Mouse (Mus musculus) heart, embryonic 15.5 days (tissue): Measurements from ENCODE around the gene Tut4. TPM values are rescaled to one million over a fixed set of nuclear protein-coding genes. Genes with fewer than 3 reads are reported as not detected.

Experiments used
- ATAC-seq: fragments of 200-750 bp; cut with Nextera tagmentation; replicated peaks from 2 replicates; pipeline ENCODE4 v1.8.0; 2017; ENCODE audit warnings: low read depth, moderate TSS enrichment; ENCODE audit not compliant: insufficient number of reproducible peaks, insufficient read depth, low FRiP score
- H3K27ac ChIP-seq: fragments of 300-500 bp; sonication (generic); 2 replicates; pipeline ENCODE4 v1.5.1; 2015; ENCODE audit warnings: mild to moderate bottlenecking, inconsistent platforms
- H3K27me3 ChIP-seq: fragments of 300-500 bp; sonication (generic); 2 replicates; pipeline ENCODE4 v1.6.1; 2015; ENCODE audit warnings: inconsistent platforms
- H3K36me3 ChIP-seq: fragments of 300-500 bp; sonication (generic); 2 replicates; pipeline ENCODE4 v1.6.1; 2015; ENCODE audit warnings: mild to moderate bottlenecking, inconsistent platforms
- H3K4me1 ChIP-seq: fragments of 300-500 bp; sonication (generic); replicated peaks from 2 replicates; pipeline ENCODE4 v1.6.1; 2015; ENCODE audit warnings: inconsistent platforms
- H3K4me2 ChIP-seq: fragments of 300-500 bp; sonication (generic); 2 replicates; pipeline ENCODE4 v1.6.1; 2015; ENCODE audit warnings: inconsistent platforms, mild to moderate bottlenecking, moderate library complexity
- H3K4me3 ChIP-seq: fragments of 300-500 bp; sonication (generic); 2 replicates; pipeline ENCODE4 v1.5.1; 2015; ENCODE audit warnings: mild to moderate bottlenecking, inconsistent platforms
- H3K9ac ChIP-seq: fragments of 300-500 bp; sonication (generic); 2 replicates; pipeline ENCODE4 v1.6.1; 2015; ENCODE audit warnings: mild to moderate bottlenecking, inconsistent platforms
- H3K9me3 ChIP-seq: fragments of 300-500 bp; sonication (generic); replicated peaks from 2 replicates; pipeline ENCODE4 v1.6.1; 2016; ENCODE audit warnings: inconsistent platforms
- WGBS: fragments of 180-500 bp; shearing (Covaris S2); methylation state at CpG from one replicate; pipeline ENCODE4 v1.1.7; 2015; ENCODE audit warnings: mixed read lengths; 5-methylcytosine and 5-hydroxymethylcytosine counted together
- polyA plus RNA-seq: library from polyadenylated mRNA; unstranded; fragments of >200 nt; fragmentation: Nextera tagmentation; extraction: Ambion mirVana; gene quantifications from 2 replicates; pipeline ENCODE4 v1.2.1, GENCODE M21; 2015

Gene Tut4
- polyA plus RNA-seq, 1 experiment from 2014 or later, result 43.5 TPM

GRCm38 (mm10) chr4:108438082-108438840, 21.0 kb upstream of the Tut4 start:
- Histone ChIP-seq H3K27ac (no peak overlapping the region), H3K4me1 (peaks cover 11% of the 10 kb centered on the region), H3K4me3 (no peak overlapping the region), H3K27me3 (no peaks in the 10 kb centered on the region), H3K36me3 (no peaks in the 10 kb centered on the region), H3K9me3 (no peaks in the 10 kb centered on the region), H3K9ac (no peak overlapping the region), H3K4me2 (no peak overlapping the region)
- 45% methylated on average over 6 of the region's 6 CpGs for WGBS
- ATAC-seq, result no peak

GRCm38 (mm10) chr4:108448091-108448490, 11.1 kb upstream of the Tut4 start:
- Histone ChIP-seq H3K27me3 (no peaks in the 10 kb centered on the region), H3K9me3 (no peaks in the 10 kb centered on the region), H3K4me1 (no peaks in the 10 kb centered on the region), H3K9ac (no peak overlapping the region), H3K27ac (no peak overlapping the region), H3K4me3 (no peak overlapping the region), H3K36me3 (no peaks in the 10 kb centered on the region), H3K4me2 (no peak overlapping the region)
- 33% methylated on average over 7 of the region's 7 CpGs for WGBS
- no peak for ATAC-seq

GRCm38 (mm10) chr4:108456028-108456427, 3.2 kb upstream of the Tut4 start:
- H3K36me3 ChIP-seq, result no peaks in the 10 kb centered on the region
- H3K9me3 ChIP-seq, result no peaks in the 10 kb centered on the region
- H3K27me3 ChIP-seq, result no peaks in the 10 kb centered on the region
- H3K4me3 ChIP-seq, result no peak overlapping the region
- no peak overlapping the region for H3K27ac ChIP-seq
- peaks cover 9% of the 10 kb centered on the region for H3K4me1 ChIP-seq
- WGBS, result 56% methylated on average over 2 of the region's 2 CpGs
- ATAC-seq, result no peak
- no peak overlapping the region for H3K9ac ChIP-seq
- H3K4me2 ChIP-seq, result no peak overlapping the region

DNA sequence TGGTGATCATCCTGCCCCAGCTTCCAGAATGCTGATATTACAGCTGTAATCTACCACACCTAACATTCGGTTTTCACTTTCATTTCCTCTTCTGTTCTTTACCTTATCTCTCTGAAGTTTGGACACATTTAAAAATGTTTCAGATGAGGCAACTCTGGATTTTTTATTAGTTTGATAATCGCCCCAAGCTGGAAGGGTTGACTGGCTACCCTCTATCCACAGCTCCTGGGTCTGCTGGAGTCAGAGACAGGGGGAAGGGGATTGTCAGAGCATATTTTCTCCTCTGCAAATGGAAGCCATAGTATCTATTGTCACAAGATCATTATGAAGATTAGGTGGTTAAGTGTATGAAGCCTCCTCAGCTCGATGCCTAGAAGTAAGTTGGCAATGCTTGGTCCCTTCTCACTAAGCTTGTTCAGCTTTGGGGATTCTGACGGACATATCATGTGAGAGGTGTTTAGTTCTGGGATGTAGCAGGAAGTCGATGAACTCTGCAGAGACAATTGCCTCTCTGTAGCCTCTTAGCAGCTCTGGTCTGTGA, 955 bp upstream of the Tut4 start:
- no peaks in the 10 kb centered on the region for H3K9me3 ChIP-seq
- H3K4me1 ChIP-seq, result peaks cover 10% of the 10 kb centered on the region
- peak overlapping the region; percentile 87 for H3K4me2 ChIP-seq
- WGBS, result 23% methylated on average over 5 of the region's 5 CpGs
- H3K36me3 ChIP-seq, result peaks cover 4% of the 10 kb centered on the region; the same call in 1 of the 2 replicates
- H3K4me3 ChIP-seq, result peak overlapping the region; percentile 61
- H3K9ac ChIP-seq, result peak overlapping the region; percentile 89
- no peaks in the 10 kb centered on the region for H3K27me3 ChIP-seq
- peak overlapping the region; percentile 97 for H3K27ac ChIP-seq
- no peak for ATAC-seq

DNA sequence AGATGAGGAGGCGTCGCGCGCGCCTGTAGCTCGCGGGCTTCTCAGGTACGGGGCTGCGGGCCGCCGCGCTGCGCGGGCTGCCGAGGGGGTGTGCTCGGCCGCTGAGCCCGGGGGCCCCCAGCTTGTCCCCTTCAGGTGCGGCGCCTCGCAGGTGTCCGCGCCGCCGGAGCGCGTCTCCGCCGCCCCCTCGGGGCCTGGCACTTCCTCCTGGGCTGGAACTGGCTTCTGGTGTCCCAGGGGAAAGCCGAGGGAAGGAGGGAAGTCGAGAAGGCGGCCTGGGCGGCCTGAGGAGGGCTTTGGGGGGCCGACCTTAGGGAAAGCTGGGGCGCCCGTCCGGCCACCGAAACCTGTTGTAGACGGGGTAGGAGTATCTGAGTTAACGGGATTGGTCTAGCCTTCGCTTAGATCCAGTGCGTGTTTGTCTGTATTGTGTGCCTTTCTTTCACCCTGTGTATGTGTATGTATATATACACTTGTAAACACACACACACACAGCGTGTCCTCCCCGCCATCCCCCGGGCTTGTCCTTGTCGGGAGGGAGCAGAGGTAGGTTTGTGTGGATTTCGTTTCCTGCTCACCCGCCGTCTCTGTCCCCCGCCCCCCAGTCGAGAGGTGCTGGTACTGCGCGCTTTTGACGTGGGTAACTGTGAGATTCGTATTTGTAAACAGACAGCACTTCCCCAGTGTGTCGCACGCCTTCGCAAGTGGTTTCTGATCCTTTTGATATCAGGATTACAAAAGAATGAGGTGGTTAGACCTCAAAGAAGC, 1.1 kb downstream of the Tut4 start:
- under 1% methylated on average over 58 of the region's 59 CpGs for WGBS
- peak; percentile 54 for ATAC-seq
- no peaks in the 10 kb centered on the region for H3K27me3 ChIP-seq

DNA sequence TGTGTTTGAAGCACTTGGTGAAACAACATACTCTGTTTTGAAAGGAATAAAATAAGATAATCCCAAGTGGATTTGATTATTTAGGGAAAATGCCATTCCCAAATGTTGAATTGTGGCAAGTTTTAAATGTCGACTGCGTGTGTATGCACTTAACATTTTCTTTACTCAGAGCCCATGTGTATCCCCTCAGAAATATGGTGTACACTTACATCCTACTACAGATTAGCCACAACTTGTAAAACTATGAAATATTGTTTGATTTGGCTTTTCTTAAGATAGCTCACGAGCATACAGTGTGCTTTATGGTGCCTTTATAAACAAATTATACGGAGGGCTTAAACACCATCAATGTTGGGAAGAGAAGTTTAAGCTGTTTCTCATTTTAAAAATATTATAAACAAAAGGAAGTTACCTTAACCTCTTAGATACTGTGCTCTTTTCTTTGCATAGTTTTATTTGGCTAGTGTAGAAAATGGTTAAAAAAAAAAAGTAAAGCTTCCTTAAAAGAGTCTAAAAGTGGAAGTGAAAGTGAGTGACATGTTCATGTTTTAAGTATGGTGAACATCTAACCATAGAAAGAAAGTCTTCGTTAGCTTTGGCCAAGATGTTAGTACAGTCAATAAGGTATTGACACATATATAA, 2.2 kb downstream of the Tut4 start:
- Histone ChIP-seq H3K9ac (peak overlapping the region; percentile 21), H3K4me2 (peak overlapping the region; percentile 87), H3K4me1 (peaks cover 10% of the 10 kb centered on the region), H3K27ac (0 out of 2 replicates have a peak overlapping the region, but pooled peaks have one; percentile 1), H3K27me3 (no peaks in the 10 kb centered on the region), H3K36me3 (peaks cover 4% of the 10 kb centered on the region; the same call in 1 of the 2 replicates), H3K9me3 (no peaks in the 10 kb centered on the region), H3K4me3 (peak overlapping the region; percentile 61)
- WGBS, result 45% methylated on average over 5 of the region's 5 CpGs
- no peak for ATAC-seq

More for the DNA sequence above, 1.1 kb downstream of the Tut4 start:
- Histone ChIP-seq H3K9me3 (no peaks in the 10 kb centered on the region), H3K4me2 (peak overlapping the region; percentile 87), H3K4me1 (peaks cover 10% of the 10 kb centered on the region), H3K27ac (peak overlapping the region; percentile 97), H3K4me3 (peak overlapping the region; percentile 61), H3K9ac (peak overlapping the region; percentile 89), H3K36me3 (peaks cover 4% of the 10 kb centered on the region; the same call in 1 of the 2 replicates)

- Histone ChIP-seq H3K9ac (no peak overlapping the region), H3K27me3 (no peaks in the 10 kb centered on the region), H3K36me3 (no peaks in the 10 kb centered on the region), H3K9me3 (no peaks in the 10 kb centered on the region), H3K4me3 (no peak overlapping the region), H3K4me2 (no peak overlapping the region), H3K4me1 (peaks cover 5% of the 10 kb centered on the region; the same call in 1 of the 2 replicates), H3K27ac (no peak overlapping the region)
- 56% methylated on average over 2 of the region's 2 CpGs for WGBS
- ATAC-seq, result no peak
Measured at GRCm38 (mm10) chr4:108473586-108473985, 14.4 kb downstream of the Tut4 start.

DNA sequence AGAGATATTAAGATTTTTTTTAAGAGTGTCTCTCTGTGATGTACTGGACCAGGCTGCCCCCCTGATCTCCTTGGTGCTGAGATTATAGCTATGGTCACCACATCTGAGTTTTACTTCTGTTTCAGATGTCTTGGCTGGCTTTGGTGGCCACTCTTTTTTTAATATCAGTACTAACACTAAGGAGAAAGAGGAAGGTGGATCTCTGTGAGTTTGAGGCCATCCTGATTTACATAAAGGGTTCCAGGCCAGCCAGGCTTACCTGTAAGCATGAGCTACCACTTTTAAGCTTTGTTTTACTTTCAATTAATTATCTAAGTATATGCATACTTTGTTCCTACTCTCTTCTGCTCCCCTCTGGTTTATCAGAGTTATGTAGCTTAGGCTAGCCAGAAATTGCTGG, 23.6 kb downstream of the Tut4 start:
- no peak overlapping the region for H3K4me2 ChIP-seq
- H3K36me3 ChIP-seq, result peaks cover 24% of the 10 kb centered on the region
- H3K4me1 ChIP-seq, result no peaks in the 10 kb centered on the region
- no peak overlapping the region for H3K9ac ChIP-seq
- H3K4me3 ChIP-seq, result no peak overlapping the region
- H3K27me3 ChIP-seq, result no peaks in the 10 kb centered on the region
- no peak for ATAC-seq
- no peaks in the 10 kb centered on the region for H3K9me3 ChIP-seq
- no peak overlapping the region for H3K27ac ChIP-seq

DNA sequence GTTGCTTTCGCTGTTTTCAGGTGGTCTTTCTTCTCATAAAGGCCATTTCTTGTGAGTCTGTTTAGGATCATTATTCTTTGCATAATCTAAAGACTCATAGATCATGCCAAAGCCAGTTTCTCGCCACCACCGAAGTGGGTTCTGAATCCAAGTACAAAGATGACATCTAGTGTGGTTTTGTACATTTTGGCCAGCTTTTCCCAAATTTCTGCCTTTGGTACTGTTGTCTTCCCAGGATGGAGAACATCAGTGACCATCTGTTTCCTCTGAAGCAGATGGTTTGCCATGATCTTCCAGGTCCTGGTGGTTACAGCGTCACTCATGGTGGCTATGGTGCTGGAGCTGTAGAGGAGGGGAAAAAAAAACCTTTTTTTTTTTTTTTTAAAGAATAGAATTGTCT, 25.0 kb downstream of the Tut4 start:
- no peaks in the 10 kb centered on the region for H3K27me3 ChIP-seq
- peaks cover 20% of the 10 kb centered on the region for H3K36me3 ChIP-seq
- no peak for ATAC-seq
- 90% methylated on average over 4 of the region's 4 CpGs for WGBS
- H3K4me3 ChIP-seq, result no peak overlapping the region
- no peak overlapping the region for H3K4me2 ChIP-seq
- no peak overlapping the region for H3K27ac ChIP-seq
- H3K4me1 ChIP-seq, result no peaks in the 10 kb centered on the region
- H3K9ac ChIP-seq, result no peak overlapping the region
- H3K9me3 ChIP-seq, result no peaks in the 10 kb centered on the region

DNA sequence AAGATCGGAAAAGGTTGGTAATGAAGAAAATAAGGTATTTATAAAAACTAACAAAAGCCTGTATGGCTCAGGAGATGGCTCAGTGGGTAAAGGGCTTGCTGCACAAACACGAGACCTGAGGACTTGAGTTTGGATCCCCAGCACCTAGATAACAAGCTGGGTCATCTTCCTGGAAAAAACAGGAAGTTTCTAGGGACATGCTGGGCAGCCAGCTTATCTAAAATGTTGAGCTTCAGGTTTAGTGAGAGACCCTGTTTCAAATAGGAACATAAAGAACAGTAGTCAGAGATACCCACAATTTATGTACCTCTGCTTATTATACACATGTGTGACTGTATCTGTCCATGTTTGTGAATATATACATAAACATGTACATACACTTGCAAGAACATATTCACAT, 43.8 kb downstream of the Tut4 start:
- Histone ChIP-seq H3K4me3 (no peak overlapping the region), H3K27ac (no peak overlapping the region), H3K36me3 (peaks cover 51% of the 10 kb centered on the region), H3K4me2 (no peak overlapping the region), H3K9ac (no peak overlapping the region), H3K27me3 (no peaks in the 10 kb centered on the region), H3K9me3 (no peaks in the 10 kb centered on the region), H3K4me1 (no peaks in the 10 kb centered on the region)
- 85% methylated on average over 2 of the region's 2 CpGs for WGBS
- no peak for ATAC-seq

GRCm38 (mm10) chr4:108539701-108540100, 80.5 kb downstream of the Tut4 start:
- Histone ChIP-seq H3K9ac (no peak overlapping the region), H3K9me3 (no peaks in the 10 kb centered on the region), H3K4me2 (no peak overlapping the region), H3K27ac (no peak overlapping the region), H3K27me3 (no peaks in the 10 kb centered on the region), H3K4me1 (no peaks in the 10 kb centered on the region), H3K4me3 (no peak overlapping the region), H3K36me3 (peaks cover 11% of the 10 kb centered on the region)
- ATAC-seq, result no peak
- WGBS, result 95% methylated on average over 2 of the region's 2 CpGs
